Mouse (Mus musculus) heart, adult 2 months (tissue): ENCODE measurements around the gene Scrn3.

Experiments
- CTCF ChIP-seq: fragments of 200-600 bp; IDR thresholded peaks from 2 replicates; pipeline ENCODE4 v1.8.1; 2022; ENCODE audit warnings: antibody characterized with exemption, mild to moderate bottlenecking, moderate library complexity
- EP300 ChIP-seq: fragments of 200-500 bp; IDR thresholded peaks from 2 replicates; pipeline ENCODE4 v1.6.1; 2011; ENCODE audit warnings: low read depth, low read length, control low read depth; ENCODE audit not compliant: insufficient read depth
- POLR2A ChIP-seq: fragments of 200-500 bp; IDR thresholded peaks from 2 replicates; pipeline ENCODE4 v1.6.1; 2011; ENCODE audit warnings: mild to moderate bottlenecking, low read depth, low read length, control low read depth; ENCODE audit not compliant: insufficient read depth

DNA sequence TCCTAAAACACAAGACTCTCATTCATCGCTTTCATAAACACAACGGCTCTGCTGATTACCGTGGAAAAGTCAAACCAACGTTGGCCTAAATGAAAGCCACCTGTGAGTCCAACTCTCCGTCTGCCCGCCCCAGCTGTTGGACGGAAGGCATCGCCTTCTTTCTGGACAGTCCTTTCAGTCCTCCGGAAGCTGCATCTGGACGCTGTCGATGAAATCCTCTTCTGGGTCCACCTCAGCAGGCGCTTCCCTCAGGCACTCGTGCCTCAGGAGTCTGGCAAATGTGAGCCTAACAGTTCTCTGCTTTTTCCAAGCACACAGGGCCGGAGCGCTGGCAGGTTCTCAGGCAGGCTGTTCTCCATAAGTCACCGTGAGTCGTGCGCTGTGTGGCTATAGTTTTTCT lies 44.6 kb downstream of the Scrn3 start:
- TF ChIP-seq POLR2A: no peak
- no peak for TF ChIP-seq CTCF
- TF ChIP-seq EP300: no peak
